Mouse (Mus musculus): ENCODE data around the gene Dock2. TPM values are rescaled to one million over a fixed set of nuclear protein-coding genes. Genes with fewer than 3 reads are reported as not detected.

The Dock2 gene
- total RNA-seq, 2 experiments from 2014 or later, result 0.71 to 1.1 TPM

DNA sequence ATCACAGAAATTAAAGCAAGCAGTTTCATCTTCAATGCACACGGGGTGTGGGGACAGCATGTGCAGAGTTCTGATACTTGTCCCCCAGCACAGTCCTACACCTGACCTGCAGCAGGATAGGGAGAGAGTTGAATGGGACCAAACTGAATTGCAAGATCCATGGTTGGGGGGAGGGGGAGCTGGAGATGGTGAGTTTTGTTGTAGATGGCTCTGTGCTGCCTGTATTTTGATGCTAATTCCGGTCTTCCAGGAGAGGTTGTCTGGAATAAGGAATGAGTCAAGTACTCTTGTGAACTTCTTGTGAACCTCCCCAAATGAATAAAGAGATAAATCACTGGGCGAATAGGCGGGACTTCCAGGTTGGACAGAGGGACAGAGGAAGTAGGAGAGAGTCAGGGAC, 289.0 kb downstream of the Dock2 start:
- no peak overlapping the region for H3K27ac ChIP-seq
- no peak for DNase-seq
- H3K4me3 ChIP-seq, result no peak overlapping the region
- TF ChIP-seq CTCF (IDR thresholded peaks at IDR 0.05), result no peak
- intact Hi-C loops (cut with DNase I), result no loop called here

DNA sequence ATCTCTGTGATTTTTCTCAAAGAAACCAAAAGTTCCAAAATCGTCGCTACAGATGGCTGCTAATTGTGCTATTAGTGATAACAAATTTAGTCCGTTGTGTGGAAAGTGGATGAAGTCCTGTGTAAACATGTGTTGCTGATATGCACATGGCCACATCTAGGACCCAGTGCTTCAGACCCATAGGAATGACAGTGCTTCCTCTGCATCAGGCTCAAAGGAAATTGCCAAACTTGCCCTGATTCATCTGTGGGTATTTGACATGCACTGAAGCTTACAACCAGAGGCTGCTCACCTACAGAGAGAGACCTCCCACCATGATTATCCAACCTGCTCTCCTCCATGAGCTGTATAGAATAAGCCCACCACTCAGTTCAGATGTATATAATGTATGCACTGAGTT, 290.7 kb downstream of the Dock2 start:
- no peak for TF ChIP-seq CTCF (IDR thresholded peaks at IDR 0.05)
- Histone ChIP-seq H3K4me3 (no peak overlapping the region), H3K27ac (no peak overlapping the region)
- intact Hi-C loops (cut with DNase I), result no loop called here
- no peak for DNase-seq

DNA sequence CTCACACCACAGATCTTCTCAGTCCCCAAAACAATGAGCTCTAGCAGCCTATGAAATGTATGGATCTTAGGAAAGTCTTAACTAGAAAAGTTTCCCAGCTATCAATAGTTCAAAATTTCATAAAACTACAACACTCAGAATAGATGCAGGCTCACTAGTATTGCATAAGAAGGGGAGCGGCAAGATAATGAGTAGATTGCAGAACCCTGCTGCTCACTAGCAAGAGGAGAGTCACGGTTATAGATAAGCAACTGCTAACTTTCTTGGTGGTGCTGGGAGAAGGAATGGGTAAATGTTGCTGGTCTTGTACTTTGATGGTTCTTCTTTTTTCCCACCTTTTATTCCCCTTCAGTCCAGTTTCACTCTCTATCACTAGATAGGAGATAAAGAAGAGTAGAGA, 291.5 kb downstream of the Dock2 start:
- TF ChIP-seq CTCF (IDR thresholded peaks at IDR 0.05), result no peak
- intact Hi-C loops (cut with DNase I), result no loop called here
- H3K4me3 ChIP-seq, result no peak overlapping the region
- no peak for DNase-seq
- no peak overlapping the region for H3K27ac ChIP-seq

DNA sequence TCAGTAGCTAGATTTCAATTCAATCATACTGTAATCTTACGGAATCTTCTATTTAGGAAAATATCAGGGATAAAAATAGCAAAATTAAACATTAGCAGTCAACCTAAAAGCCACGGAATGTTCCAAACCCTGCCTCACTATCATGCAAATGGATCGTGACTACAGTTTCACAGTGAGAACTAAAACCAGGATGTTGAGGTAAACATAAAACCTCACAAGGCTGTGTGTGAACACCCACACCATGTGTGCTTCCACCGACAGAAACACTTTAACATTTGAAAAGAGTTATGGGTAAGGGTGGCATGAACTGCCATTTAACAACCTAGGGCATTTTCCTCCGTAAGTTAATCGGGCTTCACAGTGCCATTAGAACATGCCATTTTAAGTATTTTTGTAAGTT, 294.1 kb downstream of the Dock2 start:
- H3K27ac ChIP-seq, result no peak overlapping the region
- no peak for TF ChIP-seq CTCF (IDR thresholded peaks at IDR 0.05)
- DNase-seq, result no peak

DNA sequence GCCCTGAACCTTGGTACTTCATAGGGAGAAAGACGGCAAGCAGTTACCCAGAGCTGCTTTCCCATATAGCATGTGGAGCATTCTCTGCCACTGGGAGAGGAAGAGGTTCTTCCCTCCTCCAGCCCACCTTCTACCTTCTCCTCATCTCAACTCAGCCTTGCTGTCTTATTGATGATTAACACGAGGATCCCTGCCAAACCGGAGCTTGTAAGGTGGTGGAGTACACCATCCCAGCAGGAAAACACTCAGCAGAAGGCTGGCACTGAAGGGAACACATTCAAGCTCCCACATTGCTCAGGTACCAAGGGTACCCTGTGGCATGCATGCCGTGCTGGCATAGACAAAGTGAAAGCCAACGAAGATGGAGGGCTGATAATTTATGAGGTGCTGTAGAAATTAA, 304.4 kb downstream of the Dock2 start:
- Histone ChIP-seq H3K27ac (no peak overlapping the region), H3K4me3 (no peak overlapping the region)
- DNase-seq, result no peak
- intact Hi-C loops (cut with DNase I), result no loop called here
- TF ChIP-seq CTCF (IDR thresholded peaks at IDR 0.05), result no peak

More for the DNA sequence above, 294.1 kb downstream of the Dock2 start:
- intact Hi-C loops (cut with DNase I), result no loop called here
- no peak overlapping the region for H3K4me3 ChIP-seq

DNA sequence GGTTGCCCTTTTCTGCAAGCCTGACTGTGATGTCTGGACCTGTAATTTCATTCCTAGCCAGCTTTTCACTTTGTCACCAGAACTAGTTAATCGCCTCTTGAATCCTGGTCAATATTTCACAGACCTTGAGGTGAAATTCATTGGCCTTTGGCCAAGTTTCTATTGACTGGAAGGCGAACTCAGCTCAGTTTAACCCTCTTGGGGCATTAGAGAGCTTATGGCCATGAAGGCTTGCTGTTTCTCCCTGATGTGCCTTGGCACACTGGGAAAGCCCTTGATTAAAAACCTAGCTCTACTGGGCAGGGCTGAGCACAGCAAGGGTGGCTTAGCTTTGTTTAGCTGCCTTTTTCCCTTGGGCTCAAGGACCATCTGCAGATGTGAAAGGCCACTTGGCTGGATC, 313.9 kb downstream of the Dock2 start:
- no peak overlapping the region for H3K4me3 ChIP-seq
- intact Hi-C loops (cut with DNase I), result no loop called here
- H3K27ac ChIP-seq, result no peak overlapping the region
- no peak for TF ChIP-seq CTCF (IDR thresholded peaks at IDR 0.05)
- no peak for DNase-seq

DNA sequence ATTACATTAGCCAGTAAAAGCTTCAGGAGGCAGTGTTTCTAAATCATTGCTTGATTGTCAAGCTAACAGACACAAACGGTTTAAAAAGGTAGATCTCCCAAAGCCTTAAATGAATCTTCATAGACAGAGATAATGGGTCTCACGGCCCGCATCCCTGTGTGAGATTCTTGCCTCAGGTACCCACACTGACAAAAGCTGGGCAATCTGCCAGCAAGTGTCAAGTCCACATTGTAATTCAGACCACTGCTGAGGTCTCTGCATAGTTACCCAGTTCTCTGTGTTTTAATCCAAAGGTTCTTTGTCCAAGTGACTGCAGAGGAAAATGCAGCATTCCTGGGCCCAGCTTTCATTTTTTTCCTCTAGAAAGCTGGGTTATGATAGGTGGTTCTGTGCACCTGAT, 315.1 kb downstream of the Dock2 start:
- Histone ChIP-seq H3K27ac (no peak overlapping the region), H3K4me3 (no peak overlapping the region)
- DNase-seq, result no peak
- TF ChIP-seq CTCF (IDR thresholded peaks at IDR 0.05), result no peak
- intact Hi-C loops (cut with DNase I), result no loop called here

DNA sequence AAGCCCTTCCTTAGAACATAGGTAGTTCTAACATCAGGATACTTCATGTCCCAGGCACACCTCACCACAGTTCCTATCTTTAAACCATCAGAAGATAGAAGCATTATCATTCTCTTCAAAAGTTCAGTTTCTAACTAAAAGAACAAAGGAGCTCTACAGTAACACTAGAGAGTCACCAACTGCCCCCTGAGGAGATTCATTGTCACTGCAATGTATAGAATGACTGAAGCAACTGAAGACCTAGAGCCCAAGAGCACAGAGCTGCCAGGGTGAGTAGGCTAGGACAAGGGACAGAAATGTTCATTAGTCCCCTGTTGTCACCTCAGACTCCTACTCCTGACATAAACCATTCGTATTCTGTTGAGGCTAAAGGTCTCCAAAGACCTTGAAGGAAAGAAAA, 316.6 kb downstream of the Dock2 start:
- intact Hi-C loops (cut with DNase I), result no loop called here
- no peak for TF ChIP-seq CTCF (IDR thresholded peaks at IDR 0.05)

DNA sequence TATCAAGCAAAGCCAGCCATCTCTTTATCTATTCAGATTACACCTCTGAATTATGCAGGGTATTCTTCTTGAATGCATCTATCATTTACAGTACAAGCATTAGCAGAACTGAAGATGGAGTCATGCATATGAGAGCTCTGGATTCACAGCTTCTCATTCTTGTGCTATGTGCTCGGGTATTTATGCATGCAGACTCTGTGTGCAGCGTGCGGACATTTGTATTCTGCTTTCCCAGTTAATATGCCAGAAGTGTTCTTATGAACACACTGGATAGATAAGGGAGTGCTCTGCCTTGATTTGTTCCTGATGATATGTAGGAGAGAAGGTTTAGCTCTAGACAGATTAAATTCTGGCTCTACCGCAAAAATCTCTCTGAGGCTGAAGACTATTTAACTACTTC, 333.7 kb downstream of the Dock2 start:
- intact Hi-C loops (cut with DNase I), result no loop called here
- DNase-seq, result no peak
- Histone ChIP-seq H3K27ac (no peak overlapping the region), H3K4me3 (no peak overlapping the region)
- TF ChIP-seq CTCF (IDR thresholded peaks at IDR 0.05), result no peak

More for the DNA sequence above, 316.6 kb downstream of the Dock2 start:
- H3K27ac ChIP-seq, result no peak overlapping the region
- DNase-seq, result no peak
- H3K4me3 ChIP-seq, result no peak overlapping the region

DNA sequence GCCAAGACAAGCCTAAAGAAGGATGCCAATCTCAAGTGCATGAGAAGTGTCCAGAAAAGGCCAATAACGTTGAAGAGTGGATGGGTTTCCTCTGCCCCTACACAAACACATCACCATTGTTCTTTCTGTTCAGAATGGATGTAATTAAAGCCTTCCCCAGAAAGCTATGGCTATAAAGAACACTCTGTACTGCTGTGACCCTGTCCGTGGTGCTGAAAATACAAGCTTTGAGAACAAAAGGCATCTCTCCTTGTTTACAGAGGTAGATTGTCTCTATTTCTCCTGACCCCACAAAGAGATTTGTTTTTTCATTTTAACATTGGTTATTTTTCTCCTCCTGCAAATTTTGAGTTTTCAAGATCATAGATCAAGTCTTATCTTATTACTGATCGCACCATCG, 335.8 kb downstream of the Dock2 start:
- DNase-seq, result no peak
- intact Hi-C loops (cut with DNase I), result no loop called here
- TF ChIP-seq CTCF (IDR thresholded peaks at IDR 0.05), result no peak
- H3K4me3 ChIP-seq, result no peak overlapping the region
- H3K27ac ChIP-seq, result no peak overlapping the region

DNA sequence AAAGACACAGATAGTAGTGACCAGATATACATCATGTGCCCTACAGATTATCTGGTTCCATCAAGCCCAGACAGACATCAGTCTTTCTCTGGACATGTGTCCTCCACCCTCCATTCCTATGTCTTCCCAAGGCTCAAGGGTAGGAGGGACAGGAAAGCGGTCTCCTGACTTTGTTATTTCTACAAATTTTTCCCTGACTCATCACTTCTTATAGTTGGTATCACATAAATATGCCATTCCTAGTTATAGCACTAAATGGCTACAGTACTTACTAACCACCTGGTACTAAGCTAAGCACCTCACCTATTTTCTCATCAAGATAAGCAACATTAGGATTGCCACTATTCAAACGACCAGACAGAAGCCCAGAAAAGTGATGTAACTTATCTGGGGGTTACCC, 345.3 kb downstream of the Dock2 start:
- H3K4me3 ChIP-seq, result no peak overlapping the region
- intact Hi-C loops (cut with DNase I), result no loop called here
- no peak for DNase-seq

DNA sequence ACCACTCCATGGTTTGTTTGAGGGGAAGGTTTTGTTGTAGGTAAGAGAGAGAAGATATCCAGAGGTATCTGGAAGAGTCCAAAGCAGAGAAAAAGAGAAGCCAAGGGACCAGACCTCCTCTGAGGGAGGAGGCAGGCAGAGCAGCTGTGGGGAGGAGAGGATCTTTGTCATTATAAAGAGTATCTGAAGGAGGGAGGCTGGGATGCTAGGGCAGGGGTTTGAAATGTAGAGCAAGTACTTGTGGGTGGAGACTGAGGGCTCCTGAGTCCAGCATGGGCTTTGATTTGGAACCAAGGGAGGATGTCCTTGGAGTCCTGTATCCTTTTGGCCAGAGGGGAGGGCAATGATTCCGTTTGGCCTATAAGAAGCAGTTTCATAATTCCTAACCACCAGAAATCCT, 346.2 kb downstream of the Dock2 start:
- no peak for TF ChIP-seq CTCF (IDR thresholded peaks at IDR 0.05)
- Histone ChIP-seq H3K4me3 (no peak overlapping the region), H3K27ac (no peak overlapping the region)
- intact Hi-C loops (cut with DNase I), result no loop called here
- no peak for DNase-seq

More for the DNA sequence above, 345.3 kb downstream of the Dock2 start:
- no peak for TF ChIP-seq CTCF (IDR thresholded peaks at IDR 0.05)
- H3K27ac ChIP-seq, result no peak overlapping the region

DNA sequence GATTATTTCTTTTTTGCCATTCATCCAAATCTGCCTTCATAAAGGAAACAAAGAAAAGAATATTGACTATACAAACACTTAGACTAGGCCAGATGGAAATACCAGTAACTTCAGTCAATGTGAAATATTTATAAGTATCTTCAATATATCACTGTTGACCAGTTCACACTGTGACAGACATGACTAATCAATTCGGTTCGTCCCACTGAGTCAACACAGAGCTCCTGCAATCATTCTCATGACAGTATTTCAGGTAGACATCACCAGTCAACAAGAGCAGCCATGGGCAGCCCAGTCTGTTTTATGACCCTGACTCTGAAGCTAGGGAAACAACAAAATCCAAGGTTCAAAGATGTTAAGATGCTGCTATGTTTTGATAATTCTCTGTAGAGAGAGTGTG, 351.7 kb downstream of the Dock2 start:
- intact Hi-C loops (cut with DNase I), result no loop called here

DNA sequence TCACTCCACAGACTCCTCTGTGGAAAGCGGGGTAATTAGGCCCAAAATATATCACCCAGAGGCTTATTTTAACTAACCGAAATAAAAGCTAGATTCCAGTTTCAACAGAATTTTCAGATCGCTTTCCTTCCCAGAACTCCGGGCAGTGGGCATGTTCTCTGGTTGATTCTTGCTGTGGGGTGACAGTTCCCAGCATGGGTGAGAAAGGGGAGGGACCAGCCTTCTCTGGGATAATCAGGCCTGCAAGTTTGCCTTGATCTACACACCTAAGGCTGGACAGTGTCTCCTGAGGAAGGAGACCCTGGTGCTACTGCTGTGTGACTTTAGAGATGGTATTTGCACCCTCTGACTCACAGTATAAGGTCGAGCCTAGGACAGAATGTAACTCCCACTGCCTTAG, 352.3 kb downstream of the Dock2 start:
- H3K27ac ChIP-seq, result no peak overlapping the region
- no peak for TF ChIP-seq CTCF (IDR thresholded peaks at IDR 0.05)
- no peak for DNase-seq
- H3K4me3 ChIP-seq, result no peak overlapping the region
- intact Hi-C loops (cut with DNase I), result no loop called here

More for the DNA sequence above, 351.7 kb downstream of the Dock2 start:
- TF ChIP-seq CTCF (IDR thresholded peaks at IDR 0.05), result no peak
- no peak overlapping the region for H3K27ac ChIP-seq
- DNase-seq, result no peak
- no peak overlapping the region for H3K4me3 ChIP-seq

DNA sequence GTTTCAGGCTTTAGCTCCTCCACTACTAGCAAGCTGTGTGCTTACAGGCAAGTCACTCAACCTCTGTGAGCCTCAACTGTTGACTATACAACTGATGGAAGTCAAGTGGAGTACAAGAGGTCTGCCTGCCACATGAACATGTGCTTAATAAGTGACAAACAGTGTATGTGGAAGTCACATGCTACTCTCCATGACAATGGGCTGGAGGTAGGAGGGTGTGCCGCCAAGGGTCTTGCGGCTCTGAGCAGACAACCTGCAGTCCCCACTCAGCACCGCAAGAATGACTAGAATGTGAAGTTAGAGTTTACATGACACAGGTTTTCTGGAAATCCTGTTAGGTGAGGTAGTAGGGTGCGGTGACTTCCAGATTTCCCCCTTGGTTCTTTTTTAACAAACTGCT, 352.8 kb downstream of the Dock2 start:
- Histone ChIP-seq H3K4me3 (no peak overlapping the region), H3K27ac (no peak overlapping the region)
- intact Hi-C loops (cut with DNase I), result no loop called here
- no peak for DNase-seq
- no peak for TF ChIP-seq CTCF (IDR thresholded peaks at IDR 0.05)

Data from gastrocnemius, adult 2 months (tissue).